ENCODE assay signal across 8 mouse cellular contexts in the genomic region with DNA sequence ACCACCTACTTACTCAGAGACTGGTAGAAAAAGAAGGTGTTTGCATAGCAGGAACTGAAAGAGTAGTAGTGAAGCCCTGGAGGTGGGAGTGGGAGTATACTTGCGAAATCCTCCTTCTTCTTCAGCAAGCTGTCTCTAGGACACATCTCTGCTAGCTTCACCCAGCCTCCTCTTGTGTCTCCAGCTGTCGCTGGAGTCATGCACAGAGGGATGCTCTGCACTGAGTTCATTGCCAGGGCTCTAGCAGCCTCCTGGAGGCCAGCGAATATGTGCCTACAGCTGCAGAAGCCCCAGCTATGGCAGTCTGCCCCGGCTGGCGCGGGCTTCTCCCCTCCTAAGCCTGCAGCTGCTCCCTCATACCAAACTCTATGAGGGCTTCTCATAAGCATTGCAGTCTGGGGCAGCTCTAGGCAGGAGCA.
DNase-seq lines count a peak whose midpoint lies in the region; ATAC-seq lines count a peak whose summit lies in the region.

No protein-coding gene starts in this region.

- H3K4me3 ChIP-seq in limb, embryonic 12.5 days (replicated peaks): no peak overlapping the region
- no peak overlapping the region for H3K4me3 ChIP-seq in limb, embryonic 10.5 days
- H3K4me3 ChIP-seq in hindbrain, embryonic 14.5 days (replicated peaks; ENCODE audit: low read length): no peak overlapping the region

- intact Hi-C loops in left cerebral cortex, postnatal 4 days (cut with DNase I): loop anchor here (10.0 kb wide), 2 partner anchors 151 to 241 kb away; no protein-coding TSS in a partner anchor

- no peak overlapping the region for H3K4me2 ChIP-seq in limb, embryonic 12.5 days
- no peak overlapping the region for H3K4me2 ChIP-seq in hindbrain, embryonic 14.5 days (replicated peaks)

- ATAC-seq in limb, embryonic 12.5 days (ENCODE audit: insufficient number of reproducible peaks, insufficient read depth, low FRiP score, low TSS enrichment, low read depth): peak; percentile 49; the same call in 1 of the 2 replicates
- peak; percentile 51 for ATAC-seq in hindbrain, embryonic 14.5 days (ENCODE audit: low FRiP score)
- no peak for ATAC-seq in erythroblast, adult 5-6 weeks (replicated peaks; ENCODE audit: low FRiP score, poor library complexity, severe bottlenecking)

- H3K27ac ChIP-seq in limb, embryonic 12.5 days: 0 out of 2 replicates have a peak overlapping the region, but pooled peaks have one; percentile 8
- no peak overlapping the region for H3K27ac ChIP-seq in limb, embryonic 10.5 days
- H3K27ac ChIP-seq in hindbrain, embryonic 14.5 days: peak overlapping the region; percentile 45

- no peaks in the 10 kb centered on the region for H3K9me3 ChIP-seq in limb, embryonic 12.5 days
- H3K9me3 ChIP-seq in limb, embryonic 10.5 days (replicated peaks): no peaks in the 10 kb centered on the region
- no peaks in the 10 kb centered on the region for H3K9me3 ChIP-seq in hindbrain, embryonic 14.5 days (ENCODE audit: control insufficient read depth, low read length)

- no peaks in the 10 kb centered on the region for H3K27me3 ChIP-seq in limb, embryonic 12.5 days
- 0 out of 2 replicates have a peak, but pooled peaks cover 7% of the 10 kb centered on the region for H3K27me3 ChIP-seq in limb, embryonic 10.5 days (ENCODE audit: low read depth, poor library complexity, severe bottlenecking)
- H3K27me3 ChIP-seq in hindbrain, embryonic 14.5 days (ENCODE audit: control insufficient read depth, insufficient read depth, low read length): no peaks in the 10 kb centered on the region

- H3K9ac ChIP-seq in limb, embryonic 12.5 days (replicated peaks): no peak overlapping the region
- H3K9ac ChIP-seq in hindbrain, embryonic 14.5 days: no peak overlapping the region

- 77% methylated on average over 6 of the region's 6 CpGs for WGBS in limb, embryonic 12.5 days
- 85% methylated on average over 6 of the region's 6 CpGs for WGBS in limb, embryonic 10.5 days
- 66% methylated on average over 6 of the region's 6 CpGs for WGBS in hindbrain, embryonic 14.5 days

- peaks cover 18% of the 10 kb centered on the region for H3K4me1 ChIP-seq in limb, embryonic 12.5 days (replicated peaks)
- H3K4me1 ChIP-seq in limb, embryonic 10.5 days: peaks cover 9% of the 10 kb centered on the region
- H3K4me1 ChIP-seq in hindbrain, embryonic 14.5 days (replicated peaks; ENCODE audit: control insufficient read depth, insufficient read depth, low read length): no peaks in the 10 kb centered on the region

- DNase-seq in limb, embryonic 10.5 days (ENCODE audit: low spot score): no peak
- DNase-seq in frontal cortex, postnatal 10 days (ENCODE audit: low spot score in 2 of 2): peak; percentile 56 to 74
- peak; percentile 49 for DNase-seq in hindbrain, embryonic 14.5 days (ENCODE audit: low spot score)
- DNase-seq in left cerebral cortex, postnatal 4 days: peak; percentile 95
- DNase-seq in kidney, postnatal 25 days: no peak
- DNase-seq in urinary bladder, postnatal 36 days (ENCODE audit: low spot score in 2 of 2): no peak

- H3K36me3 ChIP-seq in limb, embryonic 12.5 days: no peaks in the 10 kb centered on the region
- H3K36me3 ChIP-seq in limb, embryonic 10.5 days: no peaks in the 10 kb centered on the region
- H3K36me3 ChIP-seq in hindbrain, embryonic 14.5 days (replicated peaks; ENCODE audit: control insufficient read depth, insufficient read depth): no peaks in the 10 kb centered on the region

Comparison
In these comparisons a context has a peak if more than half of its experiments do, and no peak if none do; other contexts are left out.
1. DNase-seq: peak in frontal cortex, postnatal 10 days (2 of 2), hindbrain, embryonic 14.5 days (single experiment) and left cerebral cortex, postnatal 4 days (single experiment); none in limb, embryonic 10.5 days (single experiment), kidney, postnatal 25 days (0 of 2) and urinary bladder, postnatal 36 days (0 of 2).